Comparison of ENCODE assay signal across 9 mouse cellular contexts in the genomic region with DNA sequence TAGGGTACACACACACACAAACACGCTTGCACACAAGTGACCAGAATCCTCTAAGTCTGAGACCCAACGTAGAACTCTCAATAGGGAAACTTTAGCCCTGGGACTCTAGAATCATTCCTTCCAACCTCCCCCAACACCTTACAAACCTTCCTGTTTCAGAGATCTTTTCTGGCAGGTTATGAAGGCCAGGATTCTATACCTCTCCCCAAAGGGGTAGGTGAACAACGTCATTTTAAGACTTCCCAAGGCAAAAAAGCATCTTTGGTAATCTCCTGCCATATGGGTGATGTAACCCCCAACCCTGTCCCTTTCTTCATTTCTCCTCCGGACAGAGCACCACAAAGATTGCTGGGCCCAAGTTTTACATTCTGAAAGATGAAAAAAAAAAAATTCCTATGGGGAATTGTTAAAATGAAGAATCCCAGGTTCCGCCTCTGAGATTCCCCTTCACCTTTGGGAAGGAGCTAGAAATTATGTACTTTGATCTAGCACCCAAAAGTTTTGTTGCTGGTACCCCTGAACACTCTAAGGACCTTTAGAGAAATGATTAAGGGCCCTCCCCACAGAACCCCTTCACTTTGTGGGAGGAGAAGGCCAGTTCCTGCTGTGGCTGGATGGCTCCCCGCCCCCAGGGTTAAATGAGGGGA. TPM values are rescaled to one million over a fixed set of nuclear protein-coding genes. Genes with fewer than 3 reads are reported as not detected.
DNase-seq lines count a peak whose midpoint lies in the region; ATAC-seq and TF ChIP-seq lines count a peak whose summit lies in the region.
"Had no signal": no experiment of that assay in that cellular context is flagged by ENCODE, and none has a peak within 500 bp of the region (broad histone marks: within the 10 kb centered on the region; RNA-seq: fewer than 3 reads in every experiment).

No protein-coding gene starts in this region.

- H3K4me3 ChIP-seq in heart, embryonic 16.5 days (ENCODE audit: low read length), result peak overlapping the region; percentile 93
- peak overlapping the region; percentile 93 for H3K4me3 ChIP-seq in G1E (ENCODE audit: low read depth, low read length)
- H3K4me3 ChIP-seq in hindbrain, embryonic 10.5 days, result peak overlapping the region; percentile 96
- H3K4me3 ChIP-seq in midbrain, embryonic 10.5 days, result peak overlapping the region; percentile 81

- H3K9me3 ChIP-seq in heart, embryonic 16.5 days (replicated peaks; ENCODE audit: control insufficient read depth, low read length), result no peaks in the 10 kb centered on the region
- no peaks in the 10 kb centered on the region for H3K9me3 ChIP-seq in G1E (replicated peaks)
- H3K9me3 ChIP-seq in hindbrain, embryonic 10.5 days, result no peaks in the 10 kb centered on the region
- H3K9me3 ChIP-seq in midbrain, embryonic 10.5 days (replicated peaks), result no peaks in the 10 kb centered on the region

- H3K4me1 ChIP-seq in heart, embryonic 16.5 days (ENCODE audit: control insufficient read depth, insufficient read depth, low read length), result peaks cover 55% of the 10 kb centered on the region
- H3K4me1 ChIP-seq in G1E (ENCODE audit: insufficient read depth, low read depth, low read length), result peaks cover 77% of the 10 kb centered on the region
- peaks cover 89% of the 10 kb centered on the region for H3K4me1 ChIP-seq in hindbrain, embryonic 10.5 days (replicated peaks)
- H3K4me1 ChIP-seq in midbrain, embryonic 10.5 days, result peaks cover 89% of the 10 kb centered on the region

- peak overlapping the region; percentile 98 for H3K4me2 ChIP-seq in heart, embryonic 16.5 days (ENCODE audit: low read depth, low read length)

- WGBS in heart, embryonic 16.5 days, result 41% methylated on average over 6 of the region's 6 CpGs
- 47% methylated on average over 6 of the region's 6 CpGs for WGBS in hindbrain, embryonic 10.5 days
- 52% methylated on average over 6 of the region's 6 CpGs for WGBS in midbrain, embryonic 10.5 days

- no peak for ATAC-seq in heart, embryonic 16.5 days (replicated peaks; ENCODE audit: extremely low read depth, insufficient read depth, low FRiP score)
- no peak for ATAC-seq in G1E (ENCODE audit: extremely low read depth, insufficient number of reproducible peaks, low FRiP score, poor library complexity, severe bottlenecking)

- H3K27ac ChIP-seq in heart, embryonic 16.5 days (ENCODE audit: low read length), result peak overlapping the region; percentile 94
- H3K27ac ChIP-seq in hindbrain, embryonic 10.5 days, result peak overlapping the region; percentile 98
- H3K27ac ChIP-seq in midbrain, embryonic 10.5 days (replicated peaks), result peak overlapping the region; percentile 96

- no peak for DNase-seq in heart, postnatal 14 days
- no peak for DNase-seq in G1E (ENCODE audit: low spot score)
- DNase-seq in hindbrain, embryonic 10.5 days (ENCODE audit: low spot score), result no peak
- no peak for DNase-seq in midbrain, embryonic 10.5 days (ENCODE audit: low spot score)
- DNase-seq in layer of hippocampus, adult 9-11 months, result no peak
- no peak for DNase-seq in thymus, postnatal 10 days (ENCODE audit: low spot score in 2 of 2)
- DNase-seq in spleen, postnatal 14 days (ENCODE audit: low spot score in 2 of 2), result no peak

- H3K36me3 ChIP-seq in heart, embryonic 16.5 days (ENCODE audit: control insufficient read depth, insufficient read depth), result no peaks in the 10 kb centered on the region
- peaks cover 34% of the 10 kb centered on the region for H3K36me3 ChIP-seq in G1E (replicated peaks)
- H3K36me3 ChIP-seq in hindbrain, embryonic 10.5 days, result peaks cover 13% of the 10 kb centered on the region
- peaks cover 14% of the 10 kb centered on the region for H3K36me3 ChIP-seq in midbrain, embryonic 10.5 days

- peak overlapping the region; percentile 95 for H3K9ac ChIP-seq in heart, embryonic 16.5 days (ENCODE audit: low read length)

- intact Hi-C loops in heart, postnatal 14 days (cut with DNase I), result no loop called here

- no peaks in the 10 kb centered on the region for H3K27me3 ChIP-seq in heart, embryonic 16.5 days (ENCODE audit: control insufficient read depth, insufficient read depth, low read length)
- no peaks in the 10 kb centered on the region for H3K27me3 ChIP-seq in G1E (ENCODE audit: insufficient read depth, low read length)
- H3K27me3 ChIP-seq in hindbrain, embryonic 10.5 days (ENCODE audit: insufficient read depth, poor library complexity, severe bottlenecking), result no peaks in the 10 kb centered on the region
- no peaks in the 10 kb centered on the region; the same call in 1 of the 2 replicates for H3K27me3 ChIP-seq in midbrain, embryonic 10.5 days (ENCODE audit: low read depth, poor library complexity, severe bottlenecking)
- H3K27me3 ChIP-seq: Patski had no signal

- no peak for TF ChIP-seq CTCF in G1E (IDR thresholded peaks at IDR 0.05; ENCODE audit: low read depth, low read length)

RNA-seq across cellular contexts. Expression of a gene that starts 0.6 kb away (rescaled TPM):
- polyA plus RNA-seq in heart, embryonic 16.5 days (2015; fragmentation: Nextera tagmentation; extraction: Ambion mirVana), result 5.8 and 6.4 TPM in 2 replicates
- 10 to 100 TPM; 50.5 to 52.1 TPM for total RNA-seq in heart, postnatal 14 days (2021)
- 87.8 and 117 TPM in 2 replicates for total RNA-seq in G1E (2014; fragmentation: Nextera tagmentation)
- 68.2 and 83.2 TPM in 2 replicates for total RNA-seq in G1E (2017)
- polyA plus RNA-seq in G1E (2012), result 207 and 233 TPM in 2 replicates
- polyA plus RNA-seq in hindbrain, embryonic 10.5 days (2016; fragmentation: Nextera tagmentation; extraction: Ambion mirVana), result 10.4 and 11.8 TPM in 2 replicates
- 8.6 and 9.0 TPM in 2 replicates for polyA plus RNA-seq in midbrain, embryonic 10.5 days (2016; fragmentation: Nextera tagmentation; extraction: Ambion mirVana)

RNA-seq across cellular contexts. Expression of a gene that starts 14.1 kb away (rescaled TPM):
- 27.9 and 29.4 TPM in 2 replicates for polyA plus RNA-seq in heart, embryonic 16.5 days (2015; fragmentation: Nextera tagmentation; extraction: Ambion mirVana)
- 100 to 1,000 TPM; 135 to 139 TPM for total RNA-seq in heart, postnatal 14 days (2021)
- not detected in 2 replicates for total RNA-seq in G1E (2014; fragmentation: Nextera tagmentation)
- 0.06 and 0.87 TPM in 2 replicates for total RNA-seq in G1E (2017)
- polyA plus RNA-seq in G1E (2012), result not detected in 2 replicates
- 0.10 TPM in 1 of 2 replicates, not detected in the other for polyA plus RNA-seq in hindbrain, embryonic 10.5 days (2016; fragmentation: Nextera tagmentation; extraction: Ambion mirVana)
- polyA plus RNA-seq in midbrain, embryonic 10.5 days (2016; fragmentation: Nextera tagmentation; extraction: Ambion mirVana), result 0.20 TPM in 1 of 2 replicates, not detected in the other

RNA-seq across cellular contexts. Expression of a gene that starts 19.5 kb away (rescaled TPM):
- polyA plus RNA-seq in heart, embryonic 16.5 days (2015; fragmentation: Nextera tagmentation; extraction: Ambion mirVana), result 8.6 and 9.0 TPM in 2 replicates
- total RNA-seq in heart, postnatal 14 days (2021), result 1 to 10 TPM; 2.2 TPM
- 71.8 and 84.9 TPM in 2 replicates for total RNA-seq in G1E (2014; fragmentation: Nextera tagmentation)
- 26.1 and 30.0 TPM in 2 replicates for total RNA-seq in G1E (2017)
- 356 and 518 TPM in 2 replicates for polyA plus RNA-seq in G1E (2012)
- polyA plus RNA-seq in hindbrain, embryonic 10.5 days (2016; fragmentation: Nextera tagmentation; extraction: Ambion mirVana), result 38.8 and 71.5 TPM in 2 replicates
- polyA plus RNA-seq in midbrain, embryonic 10.5 days (2016; fragmentation: Nextera tagmentation; extraction: Ambion mirVana), result 40.8 and 58.6 TPM in 2 replicates

RNA-seq across cellular contexts. Expression of a gene that starts 22.8 kb away (rescaled TPM):
- polyA plus RNA-seq in heart, embryonic 16.5 days (2015; fragmentation: Nextera tagmentation; extraction: Ambion mirVana), result 0.33 TPM in 1 of 2 replicates, not detected in the other
- total RNA-seq in heart, postnatal 14 days (2021), result not detected
- total RNA-seq in G1E (2014; fragmentation: Nextera tagmentation) (not detected in 2 replicates), G1E (2017) (not detected in 2 replicates)
- polyA plus RNA-seq in G1E (2012), result not detected in 2 replicates
- polyA plus RNA-seq in hindbrain, embryonic 10.5 days (2016; fragmentation: Nextera tagmentation; extraction: Ambion mirVana), result not detected in 2 replicates
- not detected in 2 replicates for polyA plus RNA-seq in midbrain, embryonic 10.5 days (2016; fragmentation: Nextera tagmentation; extraction: Ambion mirVana)
- polyA plus RNA-seq: Patski had no signal

RNA-seq across cellular contexts. Expression of a gene that starts 50.9 kb away (rescaled TPM):
- 141 and 148 TPM in 2 replicates for polyA plus RNA-seq in heart, embryonic 16.5 days (2015; fragmentation: Nextera tagmentation; extraction: Ambion mirVana)
- total RNA-seq in heart, postnatal 14 days (2021), result 100 to 1,000 TPM; 297 to 326 TPM
- 40.3 and 46.1 TPM in 2 replicates for total RNA-seq in G1E (2014; fragmentation: Nextera tagmentation)
- 3.7 and 3.9 TPM in 2 replicates for total RNA-seq in G1E (2017)
- 33.7 and 37.8 TPM in 2 replicates for polyA plus RNA-seq in G1E (2012)
- 10.7 and 15.2 TPM in 2 replicates for polyA plus RNA-seq in hindbrain, embryonic 10.5 days (2016; fragmentation: Nextera tagmentation; extraction: Ambion mirVana)
- 9.7 and 15.3 TPM in 2 replicates for polyA plus RNA-seq in midbrain, embryonic 10.5 days (2016; fragmentation: Nextera tagmentation; extraction: Ambion mirVana)

Comparison
In these comparisons a context has a peak if more than half of its experiments do, and no peak if none do; other contexts are left out.
1. RNA of a gene that starts 0.6 kb away (polyA plus RNA-seq): 207 to 233 TPM in G1E; 10.4 to 11.8 TPM in hindbrain, embryonic 10.5 days, 8.6 to 9.0 TPM in midbrain, embryonic 10.5 days and 5.8 to 6.4 TPM in heart, embryonic 16.5 days; every median in the first group is over 10 times any median in the second.
2. RNA of a gene that starts 14.1 kb away (polyA plus RNA-seq): 27.9 to 29.4 TPM in heart, embryonic 16.5 days; 0.20 TPM in midbrain, embryonic 10.5 days, 0.10 TPM in hindbrain, embryonic 10.5 days and not detected in G1E; every median in the first group is over 10 times any median in the second.
3. Peak in every context shown above with its lines, with median percentiles within 50 percentile points of each other: H3K27ac ChIP-seq and H3K4me3 ChIP-seq.